Mouse (Mus musculus) kidney, adult 10 weeks (tissue): ENCODE results near the gene Arhgap28. TPM values are rescaled to one million over a fixed set of nuclear protein-coding genes. Genes with fewer than 3 reads are reported as not detected.

Source experiments
- polyA plus RNA-seq: library from polyadenylated mRNA; stranded (reverse); fragments of 350-450 nt; fragmentation: Illumina TruSeq; extraction: RNeasy Lipid Tissue Mini Kit (QIAGEN cat#74804); gene quantifications from one replicate; pipeline ENCODE4 v1.2.3, GENCODE M21; 2014; ENCODE audit warnings: low read depth, low replicate concordance

The Arhgap28 gene
- 5.4 TPM for polyA plus RNA-seq

DNA sequence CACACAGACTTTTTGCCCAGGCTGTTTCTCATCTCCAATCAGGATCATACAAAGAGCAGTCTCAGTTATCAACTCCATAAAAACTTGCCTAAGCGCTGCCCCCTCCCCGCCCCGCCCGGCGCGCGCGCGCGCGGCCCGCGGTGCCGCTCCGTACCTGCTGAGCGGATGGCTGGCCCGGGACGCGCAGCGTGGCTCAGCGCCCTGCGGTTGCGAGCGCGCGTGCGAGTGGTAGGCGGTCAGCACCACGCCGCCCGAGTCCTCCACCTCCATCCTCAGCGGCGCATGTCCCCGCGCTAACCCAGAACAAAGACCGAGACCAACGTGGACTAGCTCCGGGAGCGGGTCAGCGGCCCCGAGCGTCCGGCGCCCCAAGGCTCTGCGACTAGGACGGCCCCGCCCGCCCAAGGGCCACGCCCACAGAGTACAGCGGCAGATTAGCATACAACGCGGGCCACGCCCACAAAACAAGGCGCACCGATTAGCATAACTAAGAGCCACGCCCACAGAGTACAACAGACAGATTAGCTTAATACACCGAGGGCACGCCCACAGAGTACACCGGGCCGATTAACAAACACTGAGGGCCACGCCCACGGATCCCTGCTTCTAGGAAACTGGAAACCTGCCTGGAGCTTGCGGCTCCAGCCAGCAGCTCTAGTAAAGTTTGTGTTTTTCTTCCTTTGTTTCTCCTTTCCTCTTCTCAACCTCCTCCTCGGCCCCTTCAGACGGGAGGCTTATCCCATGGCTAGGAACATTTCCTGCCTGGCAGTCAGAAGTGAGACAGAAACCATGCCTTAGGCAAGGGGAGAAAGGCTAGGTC is at the start of gene Arhgap28:
TSS of gene Arhgap28 (minus strand) at position 380 of the 820 bp plus-strand sequence.

